Mouse (Mus musculus): ENCODE results near the gene Sgsm1.

The Sgsm1 gene

GRCm38 (mm10) chr5:113286048-113286447, 24.5 kb downstream of the Sgsm1 start:
- DNase-seq (ENCODE audit: low read depth, low spot score), result no peak

- DNase-seq (ENCODE audit: low read depth, low spot score), result no peak
Observed at GRCm38 (mm10) chr5:113285541-113285940, 25.0 kb downstream of the Sgsm1 start.

GRCm38 (mm10) chr5:113283726-113284125, 26.9 kb downstream of the Sgsm1 start:
- DNase-seq (ENCODE audit: low read depth, low spot score), result no peak

GRCm38 (mm10) chr5:113281557-113281956, 29.0 kb downstream of the Sgsm1 start:
- DNase-seq (ENCODE audit: low read depth, low spot score), result no peak

GRCm38 (mm10) chr5:113280138-113280856, 30.3 kb downstream of the Sgsm1 start:
- peak; percentile 64 for DNase-seq (ENCODE audit: low read depth, low spot score)

GRCm38 (mm10) chr5:113275839-113276238, 34.7 kb downstream of the Sgsm1 start:
- DNase-seq (ENCODE audit: low read depth, low spot score), result no peak

GRCm38 (mm10) chr5:113271207-113271811, 39.3 kb downstream of the Sgsm1 start:
- DNase-seq (ENCODE audit: low read depth, low spot score), result no peak

GRCm38 (mm10) chr5:113270043-113270442, 40.5 kb downstream of the Sgsm1 start:
- DNase-seq (ENCODE audit: low read depth, low spot score), result no peak

GRCm38 (mm10) chr5:113268246-113268645, 42.3 kb downstream of the Sgsm1 start:
- DNase-seq (ENCODE audit: low read depth, low spot score), result no peak

GRCm38 (mm10) chr5:113265637-113266036, 44.9 kb downstream of the Sgsm1 start:
- DNase-seq (ENCODE audit: low read depth, low spot score), result no peak

- no peak for DNase-seq (ENCODE audit: low read depth, low spot score)
Observed at GRCm38 (mm10) chr5:113250806-113251205, 59.8 kb downstream of the Sgsm1 start.

- DNase-seq (ENCODE audit: low read depth, low spot score), result no peak
Observed at GRCm38 (mm10) chr5:113249263-113249930, 61.2 kb downstream of the Sgsm1 start.

- DNase-seq (ENCODE audit: low read depth, low spot score), result no peak
Observed at GRCm38 (mm10) chr5:113230196-113230595, 80.4 kb downstream of the Sgsm1 start.

- DNase-seq (ENCODE audit: low read depth, low spot score), result peak; percentile 52
Observed at GRCm38 (mm10) chr5:113226632-113227102, 83.9 kb downstream of the Sgsm1 start, which contains the start of gene Tmem211. Gene Tmem211, plus strand, starts transcription at chr5:113226909.

GRCm38 (mm10) chr5:113225686-113226435, 84.7 kb downstream of the Sgsm1 start:
- DNase-seq (ENCODE audit: low read depth, low spot score), result no peak

GRCm38 (mm10) chr5:113225271-113225670, 85.3 kb downstream of the Sgsm1 start:
- DNase-seq (ENCODE audit: low read depth, low spot score), result no peak

- no peak for DNase-seq (ENCODE audit: low read depth, low spot score)
Observed at GRCm38 (mm10) chr5:113223888-113224287, 86.7 kb downstream of the Sgsm1 start.

GRCm38 (mm10) chr5:113221147-113221865, 89.3 kb downstream of the Sgsm1 start, which contains the start of gene 2900026A02Rik:
Gene 2900026A02Rik, minus strand, starts transcription at chr5:113221236.
- no peak for DNase-seq (ENCODE audit: low read depth, low spot score)

GRCm38 (mm10) chr5:113220383-113221146, 90.0 kb downstream of the Sgsm1 start:
- no peak for DNase-seq (ENCODE audit: low read depth, low spot score)

GRCm38 (mm10) chr5:113219876-113220275, 90.7 kb downstream of the Sgsm1 start:
- DNase-seq (ENCODE audit: low read depth, low spot score), result no peak

All from retina, adult 2 months (tissue).